Mouse (Mus musculus) stomach, embryonic 15.5 days (tissue): ENCODE data around the gene Prokr1. TPM values are rescaled to one million over a fixed set of nuclear protein-coding genes. Genes with fewer than 3 reads are reported as not detected.
A peak's percentile ranks its signal among the peaks of the same experiment; 100 is the strongest.

Source experiments
- ATAC-seq: fragments of 200-750 bp; cut with Nextera tagmentation; 2 replicates; pipeline ENCODE4 v1.8.0; 2017; ENCODE audit warnings: low read depth, moderate number of reproducible peaks, moderate TSS enrichment; ENCODE audit not compliant: insufficient read depth, low FRiP score
- H3K27ac ChIP-seq: fragments of 300-500 bp; sonication (generic); 2 replicates; pipeline ENCODE4 v1.5.1; 2015; ENCODE audit warnings: mild to moderate bottlenecking, inconsistent platforms
- H3K27me3 ChIP-seq: fragments of 300-500 bp; sonication (generic); replicated peaks from 2 replicates; pipeline ENCODE4 v1.6.1; 2015; ENCODE audit warnings: inconsistent platforms
- H3K36me3 ChIP-seq: fragments of 300-500 bp; sonication (generic); 2 replicates; pipeline ENCODE4 v1.6.1; 2015; ENCODE audit warnings: inconsistent platforms
- H3K4me1 ChIP-seq: fragments of 300-500 bp; sonication (generic); 2 replicates; pipeline ENCODE4 v1.6.1; 2015; ENCODE audit warnings: inconsistent platforms
- H3K4me2 ChIP-seq: fragments of 300-500 bp; sonication (generic); 2 replicates; pipeline ENCODE4 v1.6.1; 2015; ENCODE audit warnings: mild to moderate bottlenecking, inconsistent platforms
- H3K4me3 ChIP-seq: fragments of 300-500 bp; sonication (generic); replicated peaks from 2 replicates; pipeline ENCODE4 v1.5.1; 2015; ENCODE audit warnings: inconsistent platforms
- H3K9ac ChIP-seq: fragments of 300-500 bp; sonication (generic); 2 replicates; pipeline ENCODE4 v1.6.1; 2015; ENCODE audit warnings: inconsistent platforms
- H3K9me3 ChIP-seq: fragments of 300-500 bp; sonication (generic); 2 replicates; pipeline ENCODE4 v1.6.1; 2016; ENCODE audit warnings: inconsistent platforms
- WGBS: fragments of 180-500 bp; shearing (Covaris S2); methylation state at CpG from one replicate; pipeline ENCODE4 v1.1.7; 2015; 5-methylcytosine and 5-hydroxymethylcytosine counted together
- polyA plus RNA-seq: library from polyadenylated mRNA; unstranded; fragments of >200 nt; fragmentation: Nextera tagmentation; extraction: Ambion mirVana; gene quantifications from 2 replicates; pipeline ENCODE4 v1.2.1, GENCODE M21; 2015

The Prokr1 gene
- polyA plus RNA-seq, 1 experiment from 2014 or later = 2.7 TPM

DNA sequence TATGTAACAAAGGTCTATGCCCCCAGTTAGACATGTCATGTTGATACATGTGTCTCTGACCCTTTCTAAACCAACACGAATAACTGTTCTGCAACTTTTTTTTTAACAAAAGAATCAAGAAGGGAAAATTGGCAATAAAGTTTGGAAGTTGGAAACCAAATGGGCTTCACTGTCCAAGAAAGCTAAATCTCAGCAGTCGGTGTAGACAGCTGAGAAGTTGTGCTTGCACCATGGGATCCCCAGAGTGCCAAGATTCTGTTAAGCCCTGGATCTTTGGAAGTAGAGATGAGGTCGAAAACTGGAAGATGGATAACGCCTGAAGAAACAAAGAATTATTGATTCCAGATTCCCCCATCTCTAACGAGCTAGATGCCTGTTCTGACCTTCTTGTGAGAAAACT is 25.4 kb downstream of the Prokr1 start:
- ATAC-seq = no peak
- no peaks in the 10 kb centered on the region for H3K27me3 ChIP-seq

DNA sequence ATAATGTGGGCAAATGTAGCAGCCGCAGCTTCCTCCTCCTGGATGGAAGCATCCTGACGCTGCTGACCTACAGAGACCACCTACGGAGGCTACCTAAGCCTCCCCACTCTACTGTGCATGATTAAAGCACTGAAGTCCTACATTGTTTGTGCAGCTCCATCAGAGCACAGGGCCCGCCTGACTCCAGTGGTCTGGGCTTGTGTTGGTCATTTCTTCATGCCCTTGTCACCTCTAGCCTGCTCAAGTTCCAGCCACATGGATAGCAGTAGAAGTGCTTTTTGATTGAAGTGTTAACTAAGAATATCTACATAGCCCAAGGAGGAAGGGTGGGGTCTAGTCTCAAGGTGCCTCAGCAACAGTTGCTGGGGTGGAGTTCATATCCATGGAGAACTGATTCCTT is 26.2 kb downstream of the Prokr1 start:
- Histone ChIP-seq H3K4me1 (no peaks in the 10 kb centered on the region), H3K9ac (no peak overlapping the region), H3K4me2 (no peak overlapping the region), H3K4me3 (no peak overlapping the region), H3K9me3 (no peaks in the 10 kb centered on the region), H3K27ac (no peak overlapping the region), H3K27me3 (no peaks in the 10 kb centered on the region), H3K36me3 (no peaks in the 10 kb centered on the region)
- 81% methylated on average over 4 of the region's 4 CpGs for WGBS
- ATAC-seq = no peak

More for the DNA sequence above, 25.4 kb downstream of the Prokr1 start:
- H3K4me1 ChIP-seq = no peaks in the 10 kb centered on the region
- WGBS = 59% methylated on average over 5 of the region's 5 CpGs
- no peak overlapping the region for H3K4me3 ChIP-seq
- no peak overlapping the region for H3K9ac ChIP-seq
- no peak overlapping the region for H3K27ac ChIP-seq
- no peaks in the 10 kb centered on the region for H3K9me3 ChIP-seq
- no peak overlapping the region for H3K4me2 ChIP-seq
- H3K36me3 ChIP-seq = no peaks in the 10 kb centered on the region

DNA sequence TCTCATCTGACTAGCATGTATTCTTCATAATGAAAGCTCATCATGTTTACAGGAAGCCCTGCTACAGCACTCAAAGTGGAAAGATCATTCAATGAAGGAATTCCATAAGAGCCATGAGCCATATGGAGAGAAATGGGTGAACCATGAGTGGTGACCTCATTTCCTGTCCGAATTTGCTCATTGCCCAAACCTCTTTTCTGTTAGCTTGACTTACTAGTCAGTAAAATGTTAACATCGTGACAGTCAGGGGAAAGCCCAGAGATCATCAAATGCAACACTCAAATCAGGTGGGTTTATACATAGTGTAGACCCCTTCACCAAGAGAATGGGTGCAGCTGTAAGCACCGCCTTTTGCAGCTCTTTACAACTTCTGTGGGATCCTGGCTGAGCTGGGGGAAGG is 36.8 kb downstream of the Prokr1 start:
- ATAC-seq = no peak
- no peak overlapping the region for H3K4me3 ChIP-seq
- WGBS = 71% methylated on average over 3 of the region's 3 CpGs

DNA sequence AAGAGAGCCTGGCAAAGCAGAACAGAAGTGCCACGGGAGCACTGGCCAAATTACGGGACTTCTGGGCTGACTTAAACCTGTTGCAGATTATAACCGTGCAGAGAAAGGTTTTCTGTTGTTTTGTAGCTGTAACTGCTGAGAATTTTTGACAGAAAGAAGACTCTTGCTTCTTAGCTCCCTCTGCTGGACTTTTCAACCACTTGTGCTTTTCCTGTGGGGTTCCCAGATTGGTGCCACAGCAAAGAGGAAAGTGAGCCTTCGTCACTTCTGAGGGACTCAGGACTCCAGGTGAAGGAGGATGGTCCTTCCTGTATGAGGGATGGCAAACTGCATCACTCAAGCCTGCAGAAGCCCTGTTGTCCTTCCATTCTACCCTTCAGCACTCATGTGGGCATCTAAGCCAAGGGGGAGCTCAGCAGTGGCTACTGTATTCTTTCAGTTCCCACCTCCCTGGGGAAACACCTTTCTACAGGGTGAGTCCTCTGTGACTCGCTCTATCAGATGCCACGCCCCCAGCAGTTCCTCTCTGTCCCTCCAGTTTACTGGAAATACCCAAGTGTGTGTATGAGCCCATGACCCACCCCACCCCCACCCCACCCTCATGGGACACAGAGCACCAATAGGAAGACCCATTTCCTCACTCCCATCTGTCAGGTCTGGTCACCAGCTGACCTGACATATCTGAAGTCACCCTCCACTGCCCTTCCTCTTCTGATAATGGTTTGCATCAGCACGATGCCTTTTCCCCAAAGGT is 38.3 kb downstream of the Prokr1 start:
- Histone ChIP-seq H3K4me1 (no peaks in the 10 kb centered on the region), H3K4me3 (no peak overlapping the region), H3K27me3 (no peaks in the 10 kb centered on the region), H3K9me3 (no peaks in the 10 kb centered on the region), H3K4me2 (no peak overlapping the region), H3K36me3 (no peaks in the 10 kb centered on the region), H3K9ac (no peak overlapping the region), H3K27ac (no peak overlapping the region)
- 54% methylated on average over 7 of the region's 7 CpGs for WGBS
- ATAC-seq = no peak

More for the DNA sequence above, 36.8 kb downstream of the Prokr1 start:
- Histone ChIP-seq H3K27ac (no peak overlapping the region), H3K4me1 (no peaks in the 10 kb centered on the region), H3K4me2 (no peak overlapping the region), H3K27me3 (no peaks in the 10 kb centered on the region), H3K36me3 (no peaks in the 10 kb centered on the region), H3K9me3 (no peaks in the 10 kb centered on the region), H3K9ac (no peak overlapping the region)

- ATAC-seq = no peak
Measured at GRCm38 (mm10) chr6:87547836-87548235, 42.7 kb downstream of the Prokr1 start.

DNA sequence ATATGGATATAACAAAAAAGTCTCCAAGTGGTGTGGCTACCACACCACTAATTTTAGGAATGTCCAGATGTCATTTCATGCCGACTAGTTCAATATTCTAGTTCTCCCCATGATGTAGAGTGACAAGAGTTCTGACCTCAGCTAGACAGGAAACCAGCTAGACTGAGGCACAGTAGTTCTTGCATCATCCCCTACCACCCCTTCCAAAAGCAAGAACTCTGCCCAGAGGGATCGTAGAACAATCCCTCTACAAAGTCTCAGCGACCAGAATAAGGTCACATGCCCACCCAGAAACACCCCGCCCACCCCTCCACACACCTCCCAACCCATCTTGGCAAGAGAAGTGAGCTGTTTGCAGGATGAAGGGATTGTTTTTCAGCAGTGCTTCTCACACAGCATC is 43.1 kb downstream of the Prokr1 start:
- no peaks in the 10 kb centered on the region for H3K4me1 ChIP-seq
- no peak overlapping the region for H3K4me2 ChIP-seq
- H3K27ac ChIP-seq = no peak overlapping the region
- no peaks in the 10 kb centered on the region for H3K27me3 ChIP-seq
- no peaks in the 10 kb centered on the region for H3K36me3 ChIP-seq
- no peak overlapping the region for H3K9ac ChIP-seq
- 77% methylated on average over 4 of the region's 4 CpGs for WGBS
- no peak for ATAC-seq
- no peak overlapping the region for H3K4me3 ChIP-seq
- no peaks in the 10 kb centered on the region for H3K9me3 ChIP-seq

More at GRCm38 (mm10) chr6:87547836-87548235, 42.7 kb downstream of the Prokr1 start:
- Histone ChIP-seq H3K36me3 (no peaks in the 10 kb centered on the region), H3K9ac (no peak overlapping the region), H3K4me3 (no peak overlapping the region), H3K4me1 (no peaks in the 10 kb centered on the region), H3K27ac (no peak overlapping the region), H3K4me2 (no peak overlapping the region), H3K27me3 (no peaks in the 10 kb centered on the region), H3K9me3 (no peaks in the 10 kb centered on the region)
- WGBS = 81% methylated on average over 7 of the region's 7 CpGs

GRCm38 (mm10) chr6:87545331-87546217 is 45.0 kb downstream of the Prokr1 start:
- Histone ChIP-seq H3K9me3 (no peaks in the 10 kb centered on the region), H3K4me3 (no peak overlapping the region), H3K27me3 (no peaks in the 10 kb centered on the region), H3K4me2 (no peak overlapping the region), H3K4me1 (no peaks in the 10 kb centered on the region), H3K9ac (no peak overlapping the region), H3K36me3 (no peaks in the 10 kb centered on the region), H3K27ac (no peak overlapping the region)
- no peak for ATAC-seq
- 48% methylated on average over 1 of the region's 1 CpGs for WGBS

GRCm38 (mm10) chr6:87542027-87542426 is 48.5 kb downstream of the Prokr1 start:
- WGBS = 50% methylated on average over 9 of the region's 9 CpGs
- Histone ChIP-seq H3K4me1 (no peaks in the 10 kb centered on the region), H3K27ac (no peak overlapping the region), H3K4me3 (no peak overlapping the region), H3K9me3 (no peaks in the 10 kb centered on the region), H3K27me3 (no peaks in the 10 kb centered on the region), H3K36me3 (no peaks in the 10 kb centered on the region), H3K4me2 (no peak overlapping the region), H3K9ac (no peak overlapping the region)
- peak; percentile 70; the same call in 1 of the 2 replicates for ATAC-seq

- no peak overlapping the region for H3K9ac ChIP-seq
- no peaks in the 10 kb centered on the region for H3K4me1 ChIP-seq
- H3K4me3 ChIP-seq = no peak overlapping the region
- no peaks in the 10 kb centered on the region for H3K9me3 ChIP-seq
- ATAC-seq = no peak
- H3K27me3 ChIP-seq = no peaks in the 10 kb centered on the region
- no peak overlapping the region for H3K4me2 ChIP-seq
- H3K36me3 ChIP-seq = no peaks in the 10 kb centered on the region
- H3K27ac ChIP-seq = no peak overlapping the region
- 70% methylated on average over 6 of the region's 6 CpGs for WGBS
Measured at GRCm38 (mm10) chr6:87541171-87541571, 49.4 kb downstream of the Prokr1 start.

DNA sequence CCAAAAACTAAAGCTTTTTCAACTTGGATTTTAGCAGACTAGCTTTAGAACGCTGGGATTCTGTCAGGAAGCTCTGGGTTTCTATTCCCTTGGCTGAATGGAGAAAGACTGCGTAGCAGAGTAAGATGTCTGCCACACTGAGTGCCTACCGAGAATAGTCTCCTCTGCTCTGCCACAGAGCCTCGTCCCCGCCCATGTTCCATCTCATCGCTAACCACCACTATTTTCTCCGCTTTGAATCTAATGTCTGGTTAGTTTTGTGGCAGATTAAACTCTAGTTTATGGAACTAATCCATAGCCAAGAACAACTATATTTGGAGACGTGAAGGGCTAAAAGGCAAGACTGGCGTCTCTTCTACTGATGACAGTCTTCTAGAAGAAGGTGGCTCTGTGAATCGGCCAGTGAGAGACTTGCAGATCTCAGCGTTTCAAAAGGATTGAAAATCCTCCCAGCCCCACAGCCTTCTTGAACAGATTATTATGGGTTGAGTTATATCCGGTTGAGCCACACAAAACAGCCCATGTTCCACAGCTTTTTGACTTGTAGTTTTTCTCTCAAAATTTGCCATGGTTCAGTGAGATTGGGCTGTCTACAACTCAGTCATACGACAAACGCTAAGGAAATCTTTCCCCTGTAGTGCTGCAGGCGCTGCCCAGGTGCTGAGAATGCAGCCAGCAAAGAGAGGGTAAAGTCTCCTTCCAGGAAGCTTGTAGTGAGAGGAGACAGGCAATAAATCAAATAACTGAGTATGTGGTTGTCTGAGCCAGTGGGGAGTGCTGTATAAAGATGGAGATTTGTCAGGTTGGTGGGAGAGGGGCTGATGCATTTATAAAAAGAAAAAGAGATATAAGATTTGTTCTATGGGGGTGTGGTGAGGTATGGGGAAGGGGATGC is 51.9 kb downstream of the Prokr1 start:
- H3K36me3 ChIP-seq = no peaks in the 10 kb centered on the region
- no peak for ATAC-seq
- H3K9me3 ChIP-seq = no peaks in the 10 kb centered on the region
- WGBS = 72% methylated on average over 15 of the region's 15 CpGs
- H3K27ac ChIP-seq = no peak overlapping the region
- H3K9ac ChIP-seq = no peak overlapping the region
- no peak overlapping the region for H3K4me2 ChIP-seq
- H3K4me1 ChIP-seq = no peaks in the 10 kb centered on the region
- no peaks in the 10 kb centered on the region for H3K27me3 ChIP-seq
- H3K4me3 ChIP-seq = no peak overlapping the region

DNA sequence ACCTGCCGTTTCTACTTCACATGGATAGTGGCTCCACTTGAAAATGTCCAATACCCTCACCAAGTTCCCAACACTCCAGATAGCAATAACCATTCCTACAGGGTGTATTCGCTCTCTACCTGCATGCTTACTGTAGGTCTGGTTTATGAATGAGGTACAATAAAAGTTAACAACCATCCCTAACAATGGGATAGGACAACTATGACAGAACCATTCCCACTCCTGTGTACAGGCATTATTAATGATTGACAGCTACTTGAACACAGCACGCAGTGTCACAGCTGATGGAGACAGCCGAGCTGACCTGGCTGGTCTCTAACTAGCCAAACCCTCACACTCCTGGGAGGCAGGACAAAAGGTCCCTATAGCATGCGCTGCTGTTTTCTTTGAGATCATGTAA is 52.9 kb downstream of the Prokr1 start:
- H3K4me3 ChIP-seq = no peak overlapping the region
- 60% methylated on average over 5 of the region's 5 CpGs for WGBS
- no peak overlapping the region for H3K9ac ChIP-seq
- no peaks in the 10 kb centered on the region for H3K4me1 ChIP-seq
- no peak overlapping the region for H3K4me2 ChIP-seq
- H3K36me3 ChIP-seq = no peaks in the 10 kb centered on the region
- H3K9me3 ChIP-seq = no peaks in the 10 kb centered on the region
- no peak for ATAC-seq
- H3K27me3 ChIP-seq = no peaks in the 10 kb centered on the region
- H3K27ac ChIP-seq = no peak overlapping the region
